Mouse (Mus musculus) G1E (cell line): ENCODE results near the gene Pfn1. TPM values are rescaled to one million over a fixed set of nuclear protein-coding genes. Genes with fewer than 3 reads are reported as not detected.
A peak's percentile ranks its signal among the peaks of the same experiment; 100 is the strongest.

Experiments
- ATAC-seq: 2 replicates; pipeline ENCODE4 v1.8.0; 2016; ENCODE audit warnings: mild to moderate bottlenecking; ENCODE audit not compliant: insufficient number of reproducible peaks, poor library complexity, low FRiP score, severe bottlenecking; ENCODE audit errors: extremely low read depth
- DNase-seq: peaks from one replicate; pipeline ENCODE4 v3.0.0; 2012; ENCODE audit warnings: low spot score
- H3K27me3 ChIP-seq: 2 replicates; pipeline ENCODE4 v1.6.1; 2012; ENCODE audit warnings: mild to moderate bottlenecking, low read length, inconsistent platforms; ENCODE audit not compliant: insufficient read depth
- H3K36me3 ChIP-seq: replicated peaks from 2 replicates; pipeline ENCODE3; 2012; ENCODE audit warnings: mild to moderate bottlenecking, inconsistent platforms
- H3K4me1 ChIP-seq: 2 replicates; pipeline ENCODE4 v1.6.1; 2012; ENCODE audit warnings: low read depth, low read length, inconsistent platforms, mixed read lengths; ENCODE audit not compliant: insufficient read depth
- H3K4me3 ChIP-seq: 2 replicates; pipeline ENCODE4 v1.5.1; 2012; ENCODE audit warnings: low read depth, mild to moderate bottlenecking, inconsistent platforms, low read length, moderate library complexity, mixed read lengths
- H3K9me3 ChIP-seq: replicated peaks from 2 replicates; pipeline ENCODE4 v1.6.1; 2012; ENCODE audit warnings: inconsistent platforms
- CTCF ChIP-seq: IDR thresholded peaks from 2 replicates; pipeline ENCODE4 v1.5.1; 2012; ENCODE audit warnings: low read depth, low read length, inconsistent platforms, mixed read lengths
- GATA1 ChIP-seq: IDR thresholded peaks from 2 replicates; pipeline ENCODE4 v1.6.1; 2012; ENCODE audit warnings: borderline replicate concordance, low read length, inconsistent platforms, mixed read lengths
- GATA2 ChIP-seq: IDR thresholded peaks from 2 replicates; pipeline ENCODE4 v1.6.1; 2012; ENCODE audit warnings: low read depth, low read length, inconsistent platforms, borderline replicate concordance
- POLR2AphosphoS5 ChIP-seq: IDR thresholded peaks from 2 replicates; pipeline ENCODE4 v1.6.1; 2012; ENCODE audit warnings: low read depth, low read length, inconsistent platforms; ENCODE audit not compliant: insufficient replicate concordance
- TAL1 ChIP-seq: conservative IDR thresholded peaks from 2 replicates; pipeline ENCODE4 v1.6.1; 2012; ENCODE audit warnings: low read depth, low read length, inconsistent platforms, mixed read lengths
- polyA plus RNA-seq: library from polyadenylated mRNA; stranded (reverse); fragments of >175 nt; gene quantifications from 2 replicates; pipeline ENCODE4 v1.2.3, GENCODE M21; 2012
- total RNA-seq, 2 experiments: library from RNA; stranded (forward) in 1 of 2; stranded (reverse) in 1 of 2; fragments of 200-1000 nt in 1 of 2; fragments of >200 nt in 1 of 2; fragmentation: Nextera tagmentation in 1 of 2; gene quantifications; 2 replicates each; pipeline ENCODE4 v1.2.3; 2014 to 2017

Pfn1 gene
- total and polyA plus RNA-seq, 3 experiments, result 774 to 3,649 (median 804) TPM

- Histone ChIP-seq H3K4me3 (no peak overlapping the region), H3K27me3 (no peaks in the 10 kb centered on the region), H3K4me1 (peaks cover 80% of the 10 kb centered on the region), H3K9me3 (no peaks in the 10 kb centered on the region), H3K36me3 (peaks cover 59% of the 10 kb centered on the region)
- DNase-seq (no peak), ATAC-seq (no peak)
- TF ChIP-seq GATA2, result no peak
- no peak for TF ChIP-seq CTCF
- TF ChIP-seq GATA1, result no peak
- no peak for TF ChIP-seq POLR2AphosphoS5
- no peak for TF ChIP-seq TAL1
These were observed 13.2 kb downstream of the Pfn1 start for GRCm38 (mm10) chr11:70641241-70641640.

GRCm38 (mm10) chr11:70639976-70640375 lies 14.5 kb downstream of the Pfn1 start:
- H3K27me3 ChIP-seq, result no peaks in the 10 kb centered on the region
- no peak overlapping the region for H3K4me3 ChIP-seq
- no peaks in the 10 kb centered on the region for H3K9me3 ChIP-seq
- peaks cover 47% of the 10 kb centered on the region for H3K36me3 ChIP-seq
- H3K4me1 ChIP-seq, result peaks cover 70% of the 10 kb centered on the region
- ATAC-seq (no peak), DNase-seq (no peak)
- TF ChIP-seq GATA2 (no peak), TAL1 (no peak), GATA1 (no peak), POLR2AphosphoS5 (no peak), CTCF (no peak)

GRCm38 (mm10) chr11:70638714-70639278 lies 15.6 kb downstream of the Pfn1 start, which contains the start of gene Gp1ba:
Gene Gp1ba (plus strand): TSS chr11:70639122.
- peak within 1 kb of the TSS; percentile 54; the same call in 1 of the 2 replicates for H3K4me3 ChIP-seq
- DNase-seq, result peak; percentile 74

GRCm38 (mm10) chr11:70638293-70638692 lies 16.2 kb downstream of the Pfn1 start:
- Histone ChIP-seq H3K4me1 (peaks cover 61% of the 10 kb centered on the region), H3K27me3 (no peaks in the 10 kb centered on the region), H3K9me3 (no peaks in the 10 kb centered on the region), H3K36me3 (peaks cover 30% of the 10 kb centered on the region), H3K4me3 (no peak overlapping the region; the same call in 1 of the 2 replicates)
- TF ChIP-seq TAL1 (no peak), CTCF (no peak), POLR2AphosphoS5 (no peak)
- DNase-seq (no peak), ATAC-seq (peak; percentile 22; the same call in 1 of the 2 replicates)

More at GRCm38 (mm10) chr11:70638714-70639278, 15.6 kb downstream of the Pfn1 start, which contains the start of gene Gp1ba:
- ATAC-seq, result peak; percentile 90
- Histone ChIP-seq H3K27me3 (no peaks in the 10 kb centered on the region), H3K36me3 (peaks cover 35% of the 10 kb centered on the region), H3K4me1 (peaks cover 61% of the 10 kb centered on the region), H3K9me3 (no peaks in the 10 kb centered on the region)
- peak; percentile 75 for TF ChIP-seq TAL1
- TF ChIP-seq POLR2AphosphoS5, result no peak

GRCm38 (mm10) chr11:70637764-70638163 lies 16.7 kb downstream of the Pfn1 start:
- Histone ChIP-seq H3K36me3 (peaks cover 25% of the 10 kb centered on the region), H3K27me3 (no peaks in the 10 kb centered on the region), H3K4me1 (peaks cover 59% of the 10 kb centered on the region), H3K4me3 (no peak overlapping the region), H3K9me3 (no peaks in the 10 kb centered on the region)
- TF ChIP-seq TAL1 (no peak), CTCF (no peak), GATA1 (no peak), POLR2AphosphoS5 (no peak)
- ATAC-seq, result no peak
- no peak for DNase-seq

- Histone ChIP-seq H3K27me3 (no peaks in the 10 kb centered on the region), H3K4me3 (no peak overlapping the region), H3K4me1 (peaks cover 47% of the 10 kb centered on the region), H3K9me3 (no peaks in the 10 kb centered on the region), H3K36me3 (peaks cover 9% of the 10 kb centered on the region)
- TF ChIP-seq TAL1 (no peak), POLR2AphosphoS5 (no peak), GATA2 (no peak), GATA1 (no peak), CTCF (no peak)
- ATAC-seq, result no peak
- no peak for DNase-seq
These were observed 18.8 kb downstream of the Pfn1 start for GRCm38 (mm10) chr11:70635601-70636000.

- DNase-seq (no peak), ATAC-seq (no peak)
- H3K27me3 ChIP-seq, result 0 out of 2 replicates have a peak, but pooled peaks cover 4% of the 10 kb centered on the region
- H3K4me3 ChIP-seq, result no peak overlapping the region
- no peaks in the 10 kb centered on the region for H3K36me3 ChIP-seq
- no peak for TF ChIP-seq GATA1
- H3K4me1 ChIP-seq, result peaks cover 18% of the 10 kb centered on the region
- no peaks in the 10 kb centered on the region for H3K9me3 ChIP-seq
These were observed 24.3 kb downstream of the Pfn1 start for GRCm38 (mm10) chr11:70630129-70630528.
